Mouse (Mus musculus) intestine, postnatal 0 days (tissue): ENCODE results near the gene 1500009C09Rik. TPM values are rescaled to one million over a fixed set of nuclear protein-coding genes. Genes with fewer than 3 reads are reported as not detected.
"Not testable (repeated sequence)": the region's sequence is repeated elsewhere in the genome, so short reads cannot be mapped to it uniquely, and the experiment has no call there.

ENCODE experiments used
- ATAC-seq: fragments of 200-750 bp; cut with Nextera tagmentation; 2 replicates; pipeline ENCODE4 v1.8.0; 2017; ENCODE audit warnings: mild to moderate bottlenecking, moderate TSS enrichment, moderate library complexity
- H3K27ac ChIP-seq: fragments of 300-500 bp; sonication (generic); 2 replicates; pipeline ENCODE4 v1.5.1; 2014; ENCODE audit warnings: mild to moderate bottlenecking, low read depth, low read length, moderate library complexity
- H3K27me3 ChIP-seq: fragments of 300-500 bp; sonication (generic); replicated peaks from 2 replicates; pipeline ENCODE4 v1.6.1; 2014; ENCODE audit warnings: low read length, mixed read lengths; ENCODE audit not compliant: control insufficient read depth, insufficient read depth
- H3K36me3 ChIP-seq: fragments of 300-500 bp; sonication (generic); 2 replicates; pipeline ENCODE4 v1.6.1; 2014; ENCODE audit warnings: mild to moderate bottlenecking, moderate library complexity; ENCODE audit not compliant: control insufficient read depth, insufficient read depth
- H3K4me1 ChIP-seq: fragments of 300-500 bp; sonication (generic); replicated peaks from 2 replicates; pipeline ENCODE4 v1.6.1; 2014; ENCODE audit warnings: antibody characterized with exemption, low read length, mixed read lengths; ENCODE audit not compliant: control insufficient read depth, insufficient read depth
- H3K4me2 ChIP-seq: fragments of 300-500 bp; sonication (generic); replicated peaks from 2 replicates; pipeline ENCODE4 v1.6.1; 2014; ENCODE audit warnings: low read depth, mild to moderate bottlenecking, moderate library complexity
- H3K4me3 ChIP-seq: fragments of 300-500 bp; sonication (generic); 2 replicates; pipeline ENCODE4 v1.5.1; 2014; ENCODE audit warnings: low read depth, low read length
- H3K9ac ChIP-seq: fragments of 300-500 bp; sonication (generic); 2 replicates; pipeline ENCODE4 v1.6.1; 2014; ENCODE audit warnings: mild to moderate bottlenecking, low read depth, low read length
- H3K9me3 ChIP-seq: fragments of 300-500 bp; sonication (generic); 2 replicates; pipeline ENCODE4 v1.6.1; 2016; ENCODE audit warnings: mixed run types; ENCODE audit not compliant: control insufficient read depth
- CTCF ChIP-seq: sonication (generic); IDR thresholded peaks from 2 replicates; pipeline ENCODE4 v1.5.1; 2016; ENCODE audit warnings: low read depth, mild to moderate bottlenecking, control low read depth, antibody characterized with exemption, moderate library complexity
- WGBS: fragments of 180-500 bp; shearing (Covaris S2); extraction: QIAGEN DNeasy Blood & Tissue Kit; methylation state at CpG from one replicate; pipeline ENCODE4 v1.1.7; 2014; 5-methylcytosine and 5-hydroxymethylcytosine counted together
- polyA plus RNA-seq: library from polyadenylated mRNA; unstranded; fragments of >200 nt; fragmentation: Nextera tagmentation; extraction: Ambion mirVana; gene quantifications from 2 replicates; pipeline ENCODE4 v1.2.1, GENCODE M21; 2015

1500009C09Rik gene
- polyA plus RNA-seq, 1 experiment from 2014 or later: not detected

- H3K4me3 ChIP-seq: no peak overlapping the region
- no peaks in the 10 kb centered on the region for H3K27me3 ChIP-seq
- H3K4me2 ChIP-seq: no peak overlapping the region
- H3K9me3 ChIP-seq: no peaks in the 10 kb centered on the region
- 84% methylated on average over 4 of the region's 4 CpGs for WGBS
- ATAC-seq: no peak
- no peak overlapping the region for H3K9ac ChIP-seq
- TF ChIP-seq CTCF: no peak
- no peaks in the 10 kb centered on the region for H3K4me1 ChIP-seq
- no peak overlapping the region for H3K27ac ChIP-seq
- no peaks in the 10 kb centered on the region for H3K36me3 ChIP-seq
Observed at GRCm38 (mm10) chr15:82232651-82233050, 19.5 kb upstream of the 1500009C09Rik start.

- no peaks in the 10 kb centered on the region for H3K27me3 ChIP-seq
- no peak for ATAC-seq
- no peak overlapping the region for H3K4me2 ChIP-seq
- WGBS: 76% methylated on average over 10 of the region's 10 CpGs
- no peak for TF ChIP-seq CTCF
- no peak overlapping the region for H3K4me3 ChIP-seq
- H3K4me1 ChIP-seq: no peaks in the 10 kb centered on the region
- no peak overlapping the region for H3K9ac ChIP-seq
- no peaks in the 10 kb centered on the region for H3K9me3 ChIP-seq
- no peak overlapping the region for H3K27ac ChIP-seq
- no peaks in the 10 kb centered on the region for H3K36me3 ChIP-seq
Observed at GRCm38 (mm10) chr15:82235661-82236060, 16.5 kb upstream of the 1500009C09Rik start.

GRCm38 (mm10) chr15:82236565-82236964 lies 15.6 kb upstream of the 1500009C09Rik start:
- Histone ChIP-seq H3K36me3 (no peaks in the 10 kb centered on the region), H3K27me3 (no peaks in the 10 kb centered on the region), H3K4me2 (no peak overlapping the region), H3K4me1 (no peaks in the 10 kb centered on the region), H3K9ac (no peak overlapping the region), H3K4me3 (no peak overlapping the region), H3K9me3 (no peaks in the 10 kb centered on the region), H3K27ac (no peak overlapping the region)
- peak; percentile 97 for TF ChIP-seq CTCF
- peak; percentile 46 for ATAC-seq
- 18% methylated on average over 5 of the region's 5 CpGs for WGBS

DNA sequence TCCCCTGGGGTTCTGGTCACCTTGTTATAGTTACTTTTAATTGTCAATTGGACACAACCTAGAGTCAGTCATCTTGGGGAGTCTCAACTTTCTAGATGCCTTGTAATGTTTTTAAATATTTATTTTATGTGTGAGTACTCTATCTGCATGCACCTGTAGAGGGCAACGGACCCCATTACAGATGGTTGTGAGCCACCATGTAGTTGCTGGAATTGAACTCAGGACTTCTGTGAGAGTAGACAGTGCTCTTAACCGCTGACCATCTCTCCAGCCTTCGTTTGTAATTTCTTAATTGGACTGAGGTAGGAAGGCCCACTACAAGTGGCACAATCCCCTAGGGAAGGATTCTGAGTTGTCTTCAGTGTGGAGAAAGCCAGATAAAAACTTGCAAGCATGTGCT lies 8.9 kb upstream of the 1500009C09Rik start:
- no peak for TF ChIP-seq CTCF
- ATAC-seq: no peak
- peak overlapping the region; percentile 90 for H3K4me2 ChIP-seq
- H3K27me3 ChIP-seq: no peaks in the 10 kb centered on the region
- H3K27ac ChIP-seq: no peak overlapping the region
- peak overlapping the region; percentile 63 for H3K4me3 ChIP-seq
- H3K36me3 ChIP-seq: no peaks in the 10 kb centered on the region
- no peaks in the 10 kb centered on the region for H3K9me3 ChIP-seq
- WGBS: 72% methylated on average over 3 of the region's 3 CpGs
- 0 out of 2 replicates have a peak, but pooled peaks cover 2% of the 10 kb centered on the region for H3K4me1 ChIP-seq
- H3K9ac ChIP-seq: no peak overlapping the region

GRCm38 (mm10) chr15:82243742-82244114 lies 8.5 kb upstream of the 1500009C09Rik start:
- ATAC-seq: no peak
- Histone ChIP-seq H3K27me3 (no peaks in the 10 kb centered on the region), H3K9ac (peak overlapping the region; percentile 43; the same call in 1 of the 2 replicates), H3K36me3 (no peaks in the 10 kb centered on the region), H3K4me1 (0 out of 2 replicates have a peak, but pooled peaks cover 2% of the 10 kb centered on the region), H3K9me3 (no peaks in the 10 kb centered on the region), H3K4me2 (peak overlapping the region; percentile 90), H3K4me3 (peak overlapping the region; percentile 63), H3K27ac (no peak overlapping the region)
- TF ChIP-seq CTCF: no peak
- WGBS: 7% methylated on average over 12 of the region's 12 CpGs

DNA sequence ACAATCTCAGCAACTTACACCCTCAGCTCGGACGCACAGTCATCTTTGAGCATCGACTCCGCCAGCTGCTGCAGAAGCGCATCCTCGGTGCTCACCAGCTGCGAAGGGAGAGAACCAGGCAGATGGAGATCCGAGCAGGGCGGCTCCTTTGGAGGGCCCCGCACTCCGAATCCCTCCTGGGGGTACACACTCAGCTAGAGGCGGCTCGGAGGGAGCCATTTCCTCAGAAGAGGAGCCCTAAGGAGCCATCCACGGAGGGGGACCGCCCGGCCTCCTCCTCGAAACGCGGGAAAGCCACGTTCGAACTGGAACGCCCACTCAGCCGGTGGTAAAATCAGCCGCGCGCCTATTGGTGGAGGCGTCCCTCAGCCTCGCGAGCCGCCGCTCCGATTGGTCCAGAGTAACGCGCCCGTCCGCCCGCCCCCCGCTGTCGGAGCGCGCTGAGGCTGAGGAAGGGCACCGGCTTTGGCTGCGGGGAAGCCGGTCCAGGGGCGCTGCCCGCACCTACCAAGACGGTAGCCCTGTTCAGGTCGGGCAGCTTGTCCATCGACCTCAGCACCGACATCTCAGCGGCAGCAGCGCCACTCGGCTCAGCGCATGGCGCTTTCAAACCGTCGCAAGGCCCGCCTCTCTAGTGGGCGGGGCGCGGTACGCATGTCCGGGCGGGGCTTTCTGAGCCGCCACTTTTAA lies 7.9 kb upstream of the 1500009C09Rik start, which contains the start of gene Cenpm:
TSS of gene Cenpm (minus strand) at position 634 of the 690 bp plus-strand sequence.
- WGBS: under 1% methylated on average over 65 of the region's 65 CpGs
- Histone ChIP-seq H3K27me3 (no peaks in the 10 kb centered on the region), H3K27ac (no peak within 1 kb of the TSS), H3K9ac (peak within 1 kb of the TSS; percentile 43; the same call in 1 of the 2 replicates), H3K4me1 (0 out of 2 replicates have a peak, but pooled peaks cover 2% of the 10 kb centered on the region), H3K4me2 (peak within 1 kb of the TSS; percentile 90), H3K36me3 (no peaks in the 10 kb centered on the region), H3K9me3 (no peaks in the 10 kb centered on the region), H3K4me3 (peak within 1 kb of the TSS; percentile 63)
- no peak for TF ChIP-seq CTCF
- ATAC-seq: peak; percentile 93

DNA sequence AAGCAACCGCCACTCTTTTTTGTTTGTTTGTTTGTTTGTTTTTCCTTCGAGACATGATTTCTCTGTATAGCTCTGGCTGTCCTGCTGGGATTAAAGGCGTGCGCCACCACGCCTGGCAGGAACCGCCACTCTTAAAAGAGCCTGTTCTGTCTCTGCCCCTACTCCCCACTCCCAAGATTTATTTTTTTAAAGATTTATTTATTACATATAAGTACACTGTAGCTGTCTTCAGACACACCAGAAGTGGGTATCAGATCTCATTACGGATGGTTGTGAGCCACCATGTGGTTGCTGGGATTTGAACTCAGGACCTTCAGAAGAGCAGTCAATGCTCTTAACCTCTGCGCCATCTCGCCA lies 7.4 kb upstream of the 1500009C09Rik start:
- WGBS: 21% methylated on average over 9 of the region's 9 CpGs
- ATAC-seq, H3K9me3 ChIP-seq, H3K36me3 ChIP-seq, H3K27me3 ChIP-seq, H3K9ac ChIP-seq, H3K27ac ChIP-seq, H3K4me1 ChIP-seq: not testable (repeated sequence)
- Histone ChIP-seq H3K4me2 (peak overlapping the region; percentile 90), H3K4me3 (peak overlapping the region; percentile 63)
